Mouse (Mus musculus) midbrain, embryonic 14.5 days (tissue): ENCODE measurements at regions not wholly inside any gene's neighbourhood (a gene's known extent, or its start where the extent isn't known, plus 50 kb on each side); places are given as distances from the start of the nearest gene placed in this dataset.
A peak's percentile ranks its signal among the peaks of the same experiment; 100 is the strongest.

Source experiments
- ATAC-seq: fragments of 200-750 bp; cut with Nextera tagmentation; 2 replicates; pipeline ENCODE4 v1.8.0; 2017; ENCODE audit warnings: moderate number of reproducible peaks, moderate library complexity; ENCODE audit not compliant: low FRiP score, low TSS enrichment
- DNase-seq: peaks from one replicate; pipeline ENCODE4 v3.0.0-alpha.2; 2015
- H3K27ac ChIP-seq: fragments of 300-500 bp; sonication (generic); replicated peaks from 2 replicates; pipeline ENCODE4 v1.5.1; 2014; ENCODE audit warnings: mild to moderate bottlenecking, low read depth, low read length, moderate library complexity
- H3K27me3 ChIP-seq: fragments of 300-500 bp; sonication (generic); 2 replicates; pipeline ENCODE4 v1.6.1; 2014; ENCODE audit warnings: low read length, control low read depth, mixed read lengths; ENCODE audit not compliant: control insufficient read depth, insufficient read depth
- H3K36me3 ChIP-seq: fragments of 300-500 bp; sonication (generic); 2 replicates; pipeline ENCODE4 v1.6.1; 2014; ENCODE audit warnings: low read length, control low read depth; ENCODE audit not compliant: control insufficient read depth, insufficient read depth
- H3K4me1 ChIP-seq: fragments of 300-500 bp; sonication (generic); 2 replicates; pipeline ENCODE4 v1.6.1; 2014; ENCODE audit warnings: mild to moderate bottlenecking, antibody characterized with exemption, low read length, control low read depth; ENCODE audit not compliant: control insufficient read depth, insufficient read depth
- H3K4me2 ChIP-seq: fragments of 300-500 bp; sonication (generic); 2 replicates; pipeline ENCODE4 v1.6.1; 2014; ENCODE audit warnings: mild to moderate bottlenecking, low read length, moderate library complexity
- H3K4me3 ChIP-seq: fragments of 300-500 bp; sonication (generic); replicated peaks from 2 replicates; pipeline ENCODE4 v1.5.1; 2014; ENCODE audit warnings: low read depth, low read length
- H3K9ac ChIP-seq: fragments of 300-500 bp; sonication (generic); replicated peaks from 2 replicates; pipeline ENCODE4 v1.6.1; 2014; ENCODE audit warnings: mild to moderate bottlenecking, low read length, moderate library complexity
- H3K9me3 ChIP-seq: fragments of 300-500 bp; sonication (generic); 2 replicates; pipeline ENCODE4 v1.6.1; 2016; ENCODE audit warnings: low read length, control low read depth, mixed read lengths; ENCODE audit not compliant: control insufficient read depth
- WGBS: fragments of 180-500 bp; shearing (Covaris S2); extraction: QIAGEN DNeasy Blood & Tissue Kit; methylation state at CpG from one replicate; pipeline ENCODE4 v1.1.7; 2014; 5-methylcytosine and 5-hydroxymethylcytosine counted together

- H3K27me3 ChIP-seq = no peaks in the 10 kb centered on the region
- H3K36me3 ChIP-seq = no peaks in the 10 kb centered on the region
- no peak overlapping the region for H3K9ac ChIP-seq
- no peak overlapping the region for H3K4me3 ChIP-seq
- ATAC-seq = no peak
- no peaks in the 10 kb centered on the region for H3K4me1 ChIP-seq
- H3K9me3 ChIP-seq = 0 out of 2 replicates have a peak, but pooled peaks cover 5% of the 10 kb centered on the region
- 36% methylated on average over 1 of the region's 1 CpGs for WGBS
- DNase-seq = no peak
- no peak overlapping the region for H3K27ac ChIP-seq
- H3K4me2 ChIP-seq = no peak overlapping the region
Measured at GRCm38 (mm10) chr9:46891829-46892228, 106.7 kb upstream of the Gm4791 start.

GRCm38 (mm10) chr9:46889933-46890662 is 108.4 kb upstream of the Gm4791 start:
- WGBS = 76% methylated on average over 4 of the region's 4 CpGs
- H3K36me3 ChIP-seq = no peaks in the 10 kb centered on the region
- H3K4me2 ChIP-seq = no peak overlapping the region
- H3K4me1 ChIP-seq = no peaks in the 10 kb centered on the region
- ATAC-seq (no peak), DNase-seq (no peak)
- no peak overlapping the region for H3K27ac ChIP-seq
- 0 out of 2 replicates have a peak, but pooled peaks cover 5% of the 10 kb centered on the region for H3K9me3 ChIP-seq
- H3K9ac ChIP-seq = no peak overlapping the region
- no peak overlapping the region for H3K4me3 ChIP-seq
- H3K27me3 ChIP-seq = no peaks in the 10 kb centered on the region

- no peak overlapping the region for H3K27ac ChIP-seq
- H3K9me3 ChIP-seq = no peaks in the 10 kb centered on the region
- H3K4me2 ChIP-seq = no peak overlapping the region
- H3K4me3 ChIP-seq = no peak overlapping the region
- no peaks in the 10 kb centered on the region for H3K36me3 ChIP-seq
- 80% methylated on average over 8 of the region's 8 CpGs for WGBS
- ATAC-seq (no peak), DNase-seq (no peak)
- no peaks in the 10 kb centered on the region for H3K27me3 ChIP-seq
- H3K9ac ChIP-seq = no peak overlapping the region
- no peaks in the 10 kb centered on the region for H3K4me1 ChIP-seq
Measured at GRCm38 (mm10) chr9:46871211-46871994, 127.1 kb upstream of the Gm4791 start.

GRCm38 (mm10) chr9:46863934-46864333 is 134.6 kb upstream of the Gm4791 start:
- H3K27me3 ChIP-seq = no peaks in the 10 kb centered on the region
- H3K9me3 ChIP-seq = no peaks in the 10 kb centered on the region
- no peak overlapping the region for H3K4me2 ChIP-seq
- peaks cover 6% of the 10 kb centered on the region; the same call in 1 of the 2 replicates for H3K4me1 ChIP-seq
- peak overlapping the region; percentile 28; the same call in 1 of the 2 replicates for H3K27ac ChIP-seq
- no peaks in the 10 kb centered on the region for H3K36me3 ChIP-seq
- ATAC-seq = no peak
- no peak overlapping the region for H3K4me3 ChIP-seq
- H3K9ac ChIP-seq = no peak overlapping the region
- WGBS = 25% methylated on average over 4 of the region's 4 CpGs
- peak; percentile 85 for DNase-seq

- Histone ChIP-seq H3K4me2 (no peak overlapping the region), H3K27me3 (no peaks in the 10 kb centered on the region), H3K9me3 (no peaks in the 10 kb centered on the region), H3K4me3 (no peak overlapping the region), H3K36me3 (no peaks in the 10 kb centered on the region), H3K27ac (no peak overlapping the region), H3K9ac (no peak overlapping the region), H3K4me1 (no peaks in the 10 kb centered on the region)
- ATAC-seq = no peak
- DNase-seq = no peak
- whole genome bisulfite sequencing = 93% methylated on average over 13 of the region's 13 CpGs
Measured at GRCm38 (mm10) chr9:46851753-46852152, 146.8 kb upstream of the Gm4791 start.

- Histone ChIP-seq H3K4me3 (no peak overlapping the region), H3K9ac (no peak overlapping the region), H3K9me3 (no peaks in the 10 kb centered on the region), H3K4me2 (no peak overlapping the region), H3K4me1 (no peaks in the 10 kb centered on the region), H3K27ac (no peak overlapping the region), H3K36me3 (no peaks in the 10 kb centered on the region), H3K27me3 (no peaks in the 10 kb centered on the region)
- no peak for ATAC-seq
- DNase-seq = peak; percentile 55
- WGBS = 28% methylated on average over 10 of the region's 10 CpGs
Measured at GRCm38 (mm10) chr9:46851336-46851735, 147.2 kb upstream of the Gm4791 start.

- 73% methylated on average over 3 of the region's 3 CpGs for WGBS
- H3K36me3 ChIP-seq = no peaks in the 10 kb centered on the region
- H3K9me3 ChIP-seq = no peaks in the 10 kb centered on the region
- H3K27ac ChIP-seq = no peak overlapping the region
- H3K4me2 ChIP-seq = no peak overlapping the region
- no peak for ATAC-seq
- DNase-seq = peak; percentile 53
- H3K4me3 ChIP-seq = no peak overlapping the region
- H3K9ac ChIP-seq = no peak overlapping the region
- no peaks in the 10 kb centered on the region for H3K4me1 ChIP-seq
- no peaks in the 10 kb centered on the region for H3K27me3 ChIP-seq
Measured at GRCm38 (mm10) chr9:46845276-46845675, 153.3 kb upstream of the Gm4791 start.

GRCm38 (mm10) chr9:46843781-46844180 is 154.8 kb upstream of the Gm4791 start:
- H3K27ac ChIP-seq = no peak overlapping the region

GRCm38 (mm10) chr9:46841571-46841970 is 157.0 kb upstream of the Gm4791 start:
- Histone ChIP-seq H3K27me3 (no peaks in the 10 kb centered on the region), H3K9ac (no peak overlapping the region), H3K4me3 (no peak overlapping the region), H3K4me2 (no peak overlapping the region), H3K9me3 (no peaks in the 10 kb centered on the region), H3K27ac (no peak overlapping the region), H3K36me3 (no peaks in the 10 kb centered on the region), H3K4me1 (no peaks in the 10 kb centered on the region)
- 81% methylated on average over 6 of the region's 6 CpGs for WGBS
- no peak for DNase-seq
- ATAC-seq = no peak

More at GRCm38 (mm10) chr9:46843781-46844180, 154.8 kb upstream of the Gm4791 start:
- DNase-seq (no peak), ATAC-seq (no peak)
- no peak overlapping the region for H3K4me3 ChIP-seq
- H3K4me1 ChIP-seq = no peaks in the 10 kb centered on the region
- no peak overlapping the region for H3K9ac ChIP-seq
- no peaks in the 10 kb centered on the region for H3K27me3 ChIP-seq
- H3K36me3 ChIP-seq = no peaks in the 10 kb centered on the region
- WGBS = 62% methylated on average over 7 of the region's 7 CpGs
- H3K4me2 ChIP-seq = no peak overlapping the region
- H3K9me3 ChIP-seq = no peaks in the 10 kb centered on the region
